Mouse (Mus musculus): ENCODE measurements around the gene Inpp5k. TPM values are rescaled to one million over a fixed set of nuclear protein-coding genes. Genes with fewer than 3 reads are reported as not detected.

The Inpp5k gene
- polyA plus RNA-seq, 1 experiment: 56.9 TPM

- Histone ChIP-seq H3K4me1 (ENCODE audit: control insufficient read depth, insufficient read depth, insufficient read length) (peaks cover 14% of the 10 kb centered on the region; the same call in 1 of the 2 replicates), H3K27me3 (ENCODE audit: control insufficient read depth, insufficient read depth, low read length) (no peaks in the 10 kb centered on the region), H3K36me3 (ENCODE audit: control insufficient read depth, insufficient read depth, low read length) (peaks cover 39% of the 10 kb centered on the region), H3K27ac (ENCODE audit: insufficient read depth, low read length) (peak overlapping the region; percentile 99), H3K4me3 (ENCODE audit: extremely low read depth, insufficient read depth, insufficient read length) (peak overlapping the region; percentile 92)
- 58% methylated on average over 20 of the region's 20 CpGs for WGBS
- DNase-seq (ENCODE audit: low read depth in 1 of 2, low spot score in 2 of 2): peak in 1 of 2 experiments; percentile 58
- TF ChIP-seq POLR2A (IDR thresholded peaks at IDR 0.05; ENCODE audit: low read depth, low read length): no peak
- TF ChIP-seq CTCF (IDR thresholded peaks at IDR 0.05; ENCODE audit: extremely low read depth, insufficient read depth, insufficient read length, insufficient replicate concordance): no peak
These were observed 26.1 kb downstream of the Inpp5k start for GRCm38 (mm10) chr11:75656621-75657590.

- Histone ChIP-seq H3K27ac (ENCODE audit: insufficient read depth, low read length) (no peak overlapping the region), H3K36me3 (ENCODE audit: control insufficient read depth, insufficient read depth, low read length) (peaks cover 46% of the 10 kb centered on the region), H3K4me1 (ENCODE audit: control insufficient read depth, insufficient read depth, insufficient read length) (peaks cover 14% of the 10 kb centered on the region; the same call in 1 of the 2 replicates), H3K27me3 (ENCODE audit: control insufficient read depth, insufficient read depth, low read length) (no peaks in the 10 kb centered on the region), H3K4me3 (ENCODE audit: extremely low read depth, insufficient read depth, insufficient read length) (no peak overlapping the region)
- no peak for TF ChIP-seq POLR2A (IDR thresholded peaks at IDR 0.05; ENCODE audit: low read depth, low read length)
- no peak for DNase-seq (ENCODE audit: low read depth in 1 of 2, low spot score in 2 of 2)
These were observed 27.1 kb downstream of the Inpp5k start for GRCm38 (mm10) chr11:75657841-75658240.

- WGBS: 96% methylated on average over 13 of the region's 13 CpGs
- TF ChIP-seq POLR2A (IDR thresholded peaks at IDR 0.05; ENCODE audit: low read depth, low read length): no peak
- TF ChIP-seq CTCF (IDR thresholded peaks at IDR 0.05; ENCODE audit: extremely low read depth, insufficient read depth, insufficient read length, insufficient replicate concordance): no peak
- Histone ChIP-seq H3K27me3 (ENCODE audit: control insufficient read depth, insufficient read depth, low read length) (no peaks in the 10 kb centered on the region), H3K27ac (ENCODE audit: insufficient read depth, low read length) (no peak overlapping the region), H3K4me3 (ENCODE audit: extremely low read depth, insufficient read depth, insufficient read length) (no peak overlapping the region), H3K36me3 (ENCODE audit: control insufficient read depth, insufficient read depth, low read length) (peaks cover 46% of the 10 kb centered on the region), H3K4me1 (ENCODE audit: control insufficient read depth, insufficient read depth, insufficient read length) (peaks cover 14% of the 10 kb centered on the region; the same call in 1 of the 2 replicates)
- no peak for DNase-seq (ENCODE audit: low read depth in 1 of 2, low spot score in 2 of 2)
These were observed 27.5 kb downstream of the Inpp5k start for GRCm38 (mm10) chr11:75658311-75658710.

GRCm38 (mm10) chr11:75658996-75659750, 28.4 kb downstream of the Inpp5k start:
- peaks cover 48% of the 10 kb centered on the region for H3K36me3 ChIP-seq (ENCODE audit: control insufficient read depth, insufficient read depth, low read length)
- no peak overlapping the region for H3K4me3 ChIP-seq (ENCODE audit: extremely low read depth, insufficient read depth, insufficient read length)
- TF ChIP-seq POLR2A (IDR thresholded peaks at IDR 0.05; ENCODE audit: low read depth, low read length): no peak
- no peak for TF ChIP-seq CTCF (IDR thresholded peaks at IDR 0.05; ENCODE audit: extremely low read depth, insufficient read depth, insufficient read length, insufficient replicate concordance)
- DNase-seq (ENCODE audit: low read depth in 1 of 2, low spot score in 2 of 2): no peak
- WGBS: 82% methylated on average over 14 of the region's 14 CpGs
- H3K4me1 ChIP-seq (ENCODE audit: control insufficient read depth, insufficient read depth, insufficient read length): peaks cover 14% of the 10 kb centered on the region; the same call in 1 of the 2 replicates
- H3K27ac ChIP-seq (ENCODE audit: insufficient read depth, low read length): no peak overlapping the region
- no peaks in the 10 kb centered on the region for H3K27me3 ChIP-seq (ENCODE audit: control insufficient read depth, insufficient read depth, low read length)

- WGBS: 91% methylated on average over 12 of the region's 12 CpGs
- peaks cover 52% of the 10 kb centered on the region for H3K36me3 ChIP-seq (ENCODE audit: control insufficient read depth, insufficient read depth, low read length)
- H3K27ac ChIP-seq (ENCODE audit: insufficient read depth, low read length): no peak overlapping the region
- TF ChIP-seq CTCF (IDR thresholded peaks at IDR 0.05; ENCODE audit: extremely low read depth, insufficient read depth, insufficient read length, insufficient replicate concordance) (no peak), POLR2A (IDR thresholded peaks at IDR 0.05; ENCODE audit: low read depth, low read length) (no peak)
- H3K27me3 ChIP-seq (ENCODE audit: control insufficient read depth, insufficient read depth, low read length): no peaks in the 10 kb centered on the region
- peaks cover 9% of the 10 kb centered on the region; the same call in 1 of the 2 replicates for H3K4me1 ChIP-seq (ENCODE audit: control insufficient read depth, insufficient read depth, insufficient read length)
- DNase-seq (ENCODE audit: low read depth in 1 of 2, low spot score in 2 of 2): no peak
- no peak overlapping the region for H3K4me3 ChIP-seq (ENCODE audit: extremely low read depth, insufficient read depth, insufficient read length)
These were observed 29.3 kb downstream of the Inpp5k start for GRCm38 (mm10) chr11:75660081-75660590.

- no peak overlapping the region for H3K4me3 ChIP-seq (ENCODE audit: extremely low read depth, insufficient read depth, insufficient read length)
- TF ChIP-seq POLR2A (IDR thresholded peaks at IDR 0.05; ENCODE audit: low read depth, low read length) (no peak), CTCF (IDR thresholded peaks at IDR 0.05; ENCODE audit: extremely low read depth, insufficient read depth, insufficient read length, insufficient replicate concordance) (no peak)
- H3K27ac ChIP-seq (ENCODE audit: insufficient read depth, low read length): no peak overlapping the region
- WGBS: 95% methylated on average over 21 of the region's 21 CpGs
- no peaks in the 10 kb centered on the region for H3K27me3 ChIP-seq (ENCODE audit: control insufficient read depth, insufficient read depth, low read length)
- no peak for DNase-seq (ENCODE audit: low read depth in 1 of 2, low spot score in 2 of 2)
- H3K4me1 ChIP-seq (ENCODE audit: control insufficient read depth, insufficient read depth, insufficient read length): peaks cover 3% of the 10 kb centered on the region; the same call in 1 of the 2 replicates
- peaks cover 61% of the 10 kb centered on the region for H3K36me3 ChIP-seq (ENCODE audit: control insufficient read depth, insufficient read depth, low read length)
These were observed 30.4 kb downstream of the Inpp5k start for GRCm38 (mm10) chr11:75660941-75661800.

Measured in spleen, adult 2 months (tissue).